Mouse (Mus musculus) telencephalon, adult 2 months (tissue): ENCODE measurements around the gene Cdca5.
A peak's percentile ranks its signal among the peaks of the same experiment; 100 is the strongest.
"Not testable (repeated sequence)": the region's sequence is repeated elsewhere in the genome, so short reads cannot be mapped to it uniquely, and the experiment has no call there.

Source experiments
- DNase-seq: peaks from one replicate; pipeline ENCODE4 v3.0.0-alpha.2; 2011; ENCODE audit warnings: low read depth, low spot score

Cdca5 gene

GRCm38 (mm10) chr19:6084478-6085248 is at the start of gene Cdca5, which contains the start of gene Zfpl1:
Gene Cdca5, plus strand, starts transcription at chr19:6084983.
Gene Zfpl1, minus strand, starts transcription at chr19:6084956.
- DNase-seq: peak; percentile 98

GRCm38 (mm10) chr19:6035966-6036585 is 48.7 kb upstream of the Cdca5 start:
- DNase-seq: no peak

- DNase-seq: no peak
These were observed 47.1 kb upstream of the Cdca5 start for GRCm38 (mm10) chr19:6037695-6038094.

GRCm38 (mm10) chr19:6038326-6038725 is 46.5 kb upstream of the Cdca5 start:
- no peak for DNase-seq

GRCm38 (mm10) chr19:6040002-6040401 is 44.8 kb upstream of the Cdca5 start:
- DNase-seq: no peak

- no peak for DNase-seq
These were observed 42.5 kb upstream of the Cdca5 start for GRCm38 (mm10) chr19:6042293-6042692.

GRCm38 (mm10) chr19:6044102-6044501 is 40.7 kb upstream of the Cdca5 start:
- not testable (repeated sequence) for DNase-seq

- no peak for DNase-seq
These were observed 39.2 kb upstream of the Cdca5 start for GRCm38 (mm10) chr19:6045366-6046293.

GRCm38 (mm10) chr19:6046294-6047153 is 38.3 kb upstream of the Cdca5 start, which contains the start of gene Syvn1:
Gene Syvn1, plus strand, starts transcription at chr19:6046576.
- peak; percentile 97 for DNase-seq

GRCm38 (mm10) chr19:6047154-6047898 is 37.5 kb upstream of the Cdca5 start:
- DNase-seq: no peak

- DNase-seq: no peak
These were observed 37.0 kb upstream of the Cdca5 start for GRCm38 (mm10) chr19:6047899-6048166.

GRCm38 (mm10) chr19:6048681-6049410 is 35.9 kb upstream of the Cdca5 start:
- DNase-seq: no peak

GRCm38 (mm10) chr19:6052516-6052915 is 32.3 kb upstream of the Cdca5 start:
- DNase-seq: no peak

- DNase-seq: no peak
These were observed 30.5 kb upstream of the Cdca5 start for GRCm38 (mm10) chr19:6054296-6054695.

GRCm38 (mm10) chr19:6056696-6057095 is 28.1 kb upstream of the Cdca5 start:
- DNase-seq: no peak

GRCm38 (mm10) chr19:6057313-6058096 is 27.3 kb upstream of the Cdca5 start, which contains the start of the genes Mrpl49 and Fau:
Gene Mrpl49, minus strand, starts transcription at chr19:6057785.
Gene Fau, plus strand, starts transcription at chr19:6057844.
- DNase-seq: peak; percentile 97

GRCm38 (mm10) chr19:6058513-6058912 is 26.3 kb upstream of the Cdca5 start:
- no peak for DNase-seq

- no peak for DNase-seq
These were observed 25.8 kb upstream of the Cdca5 start for GRCm38 (mm10) chr19:6058966-6059365.

- peak; percentile 94 for DNase-seq
These were observed 23.7 kb upstream of the Cdca5 start, which contains the start of gene Znhit2 for GRCm38 (mm10) chr19:6061021-6061533. Gene Znhit2, plus strand, starts transcription at chr19:6061192.
